Mouse (Mus musculus): ENCODE measurements around the gene Atp9a.

- TF ChIP-seq CTCF (IDR thresholded peaks at IDR 0.05; ENCODE audit: borderline replicate concordance, insufficient read depth, low read length) (no peak), POLR2A (IDR thresholded peaks at IDR 0.05; ENCODE audit: low read depth, low read length) (no peak)
These were observed 153.4 kb downstream of the Atp9a start for GRCm38 (mm10) chr2:168588591-168589367.
